Mouse (Mus musculus) spleen, adult 2 months (tissue): ENCODE measurements at regions not wholly inside any gene's neighbourhood (a gene's known extent, or its start where the extent isn't known, plus 50 kb on each side); places are given as distances from the start of the nearest gene placed in this dataset.

Source experiments
- CTCF ChIP-seq: fragments of 200-500 bp; IDR thresholded peaks from 2 replicates; pipeline ENCODE4 v1.5.1; 2011; ENCODE audit warnings: mild to moderate bottlenecking, inconsistent platforms; ENCODE audit not compliant: insufficient read depth, insufficient read length, insufficient replicate concordance; ENCODE audit errors: extremely low read depth
- POLR2A ChIP-seq: fragments of 200-500 bp; IDR thresholded peaks from 2 replicates; pipeline ENCODE4 v1.6.1; 2011; ENCODE audit warnings: low read depth, low read length, inconsistent platforms

DNA sequence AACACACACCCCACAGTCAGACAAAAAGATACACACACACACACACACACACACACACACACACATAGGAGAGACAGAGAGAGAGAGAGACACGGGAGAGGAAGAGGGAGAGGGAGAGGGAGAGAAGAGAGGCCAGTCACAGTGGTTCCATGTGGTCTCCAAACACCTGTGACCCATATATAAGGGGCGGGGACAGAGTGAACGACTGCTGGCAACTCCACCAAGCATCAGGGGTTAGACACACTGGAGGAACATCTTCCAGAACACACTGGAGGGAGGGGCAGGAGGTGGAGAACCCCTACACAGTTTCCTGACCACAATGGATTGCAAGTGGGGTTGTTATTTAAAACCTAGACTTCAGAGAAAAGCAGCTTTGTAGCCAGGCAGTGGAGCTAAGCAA, 321.4 kb downstream of the Hlx start:
- TF ChIP-seq CTCF (no peak), POLR2A (no peak)
